Mouse (Mus musculus) neural tube, embryonic 13.5 days (tissue): ENCODE results near the gene Scd1. TPM values are rescaled to one million over a fixed set of nuclear protein-coding genes. Genes with fewer than 3 reads are reported as not detected.
A peak's percentile ranks its signal among the peaks of the same experiment; 100 is the strongest.

Experiments used
- ATAC-seq: fragments of 200-750 bp; cut with Nextera tagmentation; 2 replicates; pipeline ENCODE4 v1.8.0; 2017; ENCODE audit warnings: low read depth, mild to moderate bottlenecking, moderate TSS enrichment, moderate library complexity
- H3K27ac ChIP-seq: fragments of 300-500 bp; sonication (generic); replicated peaks from 2 replicates; pipeline ENCODE4 v1.5.1; 2015; ENCODE audit warnings: moderate library complexity, mild to moderate bottlenecking, inconsistent platforms
- H3K27me3 ChIP-seq: fragments of 300-500 bp; sonication (generic); 2 replicates; pipeline ENCODE4 v1.6.1; 2015; ENCODE audit warnings: mild to moderate bottlenecking, inconsistent platforms
- H3K36me3 ChIP-seq: fragments of 300-500 bp; sonication (generic); 2 replicates; pipeline ENCODE4 v1.6.1; 2015; ENCODE audit warnings: mild to moderate bottlenecking, inconsistent platforms
- H3K4me1 ChIP-seq: fragments of 300-500 bp; sonication (generic); replicated peaks from 2 replicates; pipeline ENCODE4 v1.6.1; 2015; ENCODE audit warnings: inconsistent platforms
- H3K4me2 ChIP-seq: fragments of 300-500 bp; sonication (generic); 2 replicates; pipeline ENCODE4 v1.6.1; 2015; ENCODE audit warnings: inconsistent platforms, mild to moderate bottlenecking, moderate library complexity
- H3K4me3 ChIP-seq: fragments of 300-500 bp; sonication (generic); 2 replicates; pipeline ENCODE4 v1.5.1; 2015; ENCODE audit warnings: mild to moderate bottlenecking, inconsistent platforms
- H3K9ac ChIP-seq: fragments of 300-500 bp; sonication (generic); 2 replicates; pipeline ENCODE4 v1.6.1; 2015; ENCODE audit warnings: moderate library complexity, mild to moderate bottlenecking, inconsistent platforms
- H3K9me3 ChIP-seq: fragments of 300-500 bp; sonication (generic); 2 replicates; pipeline ENCODE4 v1.6.1; 2016; ENCODE audit warnings: inconsistent platforms
- WGBS: fragments of 180-500 bp; shearing (Covaris S2); methylation state at CpG from one replicate; pipeline ENCODE4 v1.1.7; 2015; 5-methylcytosine and 5-hydroxymethylcytosine counted together
- polyA plus RNA-seq: library from polyadenylated mRNA; unstranded; fragments of >200 nt; fragmentation: Nextera tagmentation; extraction: Ambion mirVana; gene quantifications from 2 replicates; pipeline ENCODE4 v1.2.1, GENCODE M21; 2015

Scd1 gene
- polyA plus RNA-seq, 1 experiment from 2014 or later: 5.2 TPM

DNA sequence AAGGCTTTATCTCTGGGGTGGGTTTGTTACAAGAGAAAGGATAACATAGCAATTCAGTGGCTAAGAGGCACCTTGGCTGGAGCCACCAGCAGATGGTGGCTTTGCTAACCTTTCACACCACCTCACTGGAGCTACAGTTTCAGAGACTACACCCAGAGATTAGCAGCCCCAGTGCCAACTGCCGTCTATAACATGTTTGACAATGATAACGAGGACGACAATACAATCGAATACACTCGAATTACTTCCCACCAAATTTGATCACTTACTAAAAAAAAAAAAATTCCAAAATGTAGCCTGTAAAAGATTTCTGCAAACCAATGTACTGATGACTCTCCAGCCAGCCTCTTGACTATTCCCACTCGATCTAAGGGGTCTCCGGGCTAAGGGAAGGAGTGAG, 12.7 kb downstream of the Scd1 start:
- Histone ChIP-seq H3K4me1 (no peaks in the 10 kb centered on the region), H3K9me3 (no peaks in the 10 kb centered on the region), H3K27me3 (no peaks in the 10 kb centered on the region), H3K4me3 (no peak overlapping the region), H3K4me2 (no peak overlapping the region), H3K36me3 (peaks cover 27% of the 10 kb centered on the region), H3K27ac (no peak overlapping the region), H3K9ac (no peak overlapping the region)
- ATAC-seq: no peak
- 93% methylated on average over 7 of the region's 7 CpGs for WGBS

DNA sequence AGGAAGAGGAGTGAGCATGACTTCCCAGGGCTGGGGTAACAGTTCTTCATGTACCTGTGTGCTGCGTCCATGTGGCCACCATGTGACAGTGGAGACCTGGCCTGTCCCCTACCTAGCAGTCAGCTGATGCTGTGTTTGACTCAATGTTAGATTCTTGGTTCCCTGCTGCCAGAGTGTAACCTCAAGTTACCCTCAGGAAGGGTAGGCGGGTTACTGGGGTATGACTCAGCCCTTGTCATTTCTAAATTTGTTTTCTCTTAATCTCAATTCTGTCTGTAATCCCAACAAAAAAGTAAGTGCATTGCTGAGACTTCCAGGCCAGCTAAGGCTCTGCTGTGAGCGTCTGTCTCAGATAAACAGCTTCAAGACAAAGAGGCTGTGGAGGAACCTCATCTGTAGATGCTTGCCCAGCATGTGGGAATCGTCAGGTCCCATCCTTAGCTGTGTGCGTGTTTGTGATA, 13.7 kb downstream of the Scd1 start:
- no peaks in the 10 kb centered on the region for H3K9me3 ChIP-seq
- WGBS: 85% methylated on average over 5 of the region's 5 CpGs
- H3K36me3 ChIP-seq: peaks cover 18% of the 10 kb centered on the region
- no peak overlapping the region for H3K27ac ChIP-seq
- H3K4me2 ChIP-seq: no peak overlapping the region
- H3K4me1 ChIP-seq: peaks cover 8% of the 10 kb centered on the region
- H3K27me3 ChIP-seq: no peaks in the 10 kb centered on the region
- H3K4me3 ChIP-seq: no peak overlapping the region
- no peak for ATAC-seq
- H3K9ac ChIP-seq: no peak overlapping the region

DNA sequence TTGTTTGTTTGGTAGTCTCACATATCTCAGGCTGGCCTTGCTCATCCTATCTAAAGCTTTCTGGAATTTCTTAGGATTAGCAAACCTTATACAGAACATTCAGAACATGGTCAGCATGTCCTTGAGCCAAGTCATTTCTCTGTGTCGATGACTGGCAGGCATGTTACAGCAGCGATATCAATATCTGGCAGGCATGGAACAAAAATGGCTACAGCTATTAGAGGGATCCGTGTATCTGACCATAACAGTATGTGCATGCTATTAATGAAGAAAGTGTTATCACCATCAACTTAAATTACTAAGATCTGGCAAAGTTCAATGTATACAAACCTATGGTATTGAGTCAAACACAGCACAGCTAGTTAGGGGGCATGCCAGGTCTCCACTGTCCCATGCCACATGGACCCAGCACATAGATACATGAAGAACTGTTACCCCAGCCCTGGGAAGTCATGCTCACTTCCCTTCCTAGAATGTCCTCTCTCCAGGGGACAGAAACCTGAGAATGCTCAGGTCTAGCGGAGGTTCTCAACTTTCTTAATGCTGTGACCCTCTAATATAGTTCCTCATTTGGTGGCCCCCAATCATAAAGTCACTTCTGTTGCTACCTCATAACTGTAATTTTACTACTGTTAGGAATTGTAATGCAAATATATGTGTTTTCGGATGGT, 15.2 kb downstream of the Scd1 start:
- H3K4me3 ChIP-seq: no peak overlapping the region
- no peak overlapping the region for H3K27ac ChIP-seq
- H3K36me3 ChIP-seq: peaks cover 7% of the 10 kb centered on the region
- peaks cover 19% of the 10 kb centered on the region for H3K4me1 ChIP-seq
- no peaks in the 10 kb centered on the region for H3K9me3 ChIP-seq
- H3K4me2 ChIP-seq: no peak overlapping the region
- WGBS: 86% methylated on average over 5 of the region's 5 CpGs
- H3K9ac ChIP-seq: no peak overlapping the region
- H3K27me3 ChIP-seq: no peaks in the 10 kb centered on the region
- no peak for ATAC-seq

DNA sequence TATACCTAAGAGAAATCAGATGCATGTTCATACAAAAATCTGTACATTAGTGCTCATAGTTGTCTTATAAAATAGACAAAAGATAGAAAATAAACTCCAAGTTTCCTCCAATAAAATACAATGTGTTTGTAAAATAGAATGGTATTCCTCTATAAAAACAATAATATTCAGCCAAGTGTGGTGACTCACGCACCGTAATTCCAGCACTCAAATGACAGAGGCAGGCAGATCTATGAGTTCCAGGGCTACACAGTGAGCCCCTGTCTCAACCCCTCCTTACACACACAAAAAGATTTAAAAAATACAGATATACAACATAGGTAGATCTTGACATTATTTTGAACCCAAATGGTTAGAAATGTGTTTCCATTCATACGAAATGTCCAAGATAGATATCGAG, 15.8 kb downstream of the Scd1 start:
- H3K4me1 ChIP-seq: peaks cover 19% of the 10 kb centered on the region
- H3K9me3 ChIP-seq: no peaks in the 10 kb centered on the region
- 91% methylated on average over 4 of the region's 4 CpGs for WGBS
- no peak overlapping the region for H3K4me3 ChIP-seq
- H3K4me2 ChIP-seq: no peak overlapping the region
- ATAC-seq: no peak
- H3K27me3 ChIP-seq: no peaks in the 10 kb centered on the region
- H3K9ac ChIP-seq: no peak overlapping the region
- peaks cover 3% of the 10 kb centered on the region; the same call in 1 of the 2 replicates for H3K36me3 ChIP-seq
- H3K27ac ChIP-seq: no peak overlapping the region

DNA sequence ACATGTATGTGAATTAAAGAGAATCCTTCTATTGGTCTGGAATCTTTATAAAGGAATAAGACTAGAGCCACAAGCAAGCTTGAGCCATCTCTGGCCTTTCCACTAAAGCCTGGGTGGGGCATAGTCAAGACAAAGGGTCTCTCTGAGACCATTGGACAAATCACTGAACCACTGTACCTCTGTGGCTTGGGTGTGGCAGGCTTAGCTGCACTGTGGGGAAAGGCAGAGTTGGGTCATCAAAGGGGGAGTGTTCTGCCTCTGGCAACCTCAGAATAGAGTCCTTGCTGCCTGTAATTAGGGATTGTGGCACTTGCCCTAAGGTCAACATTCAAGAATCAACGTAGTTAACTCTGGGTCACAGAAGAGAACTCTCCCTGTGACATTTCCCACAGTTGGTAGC, 18.2 kb downstream of the Scd1 start:
- Histone ChIP-seq H3K4me1 (peaks cover 19% of the 10 kb centered on the region), H3K9ac (0 out of 2 replicates have a peak overlapping the region, but pooled peaks have one; percentile 82), H3K27me3 (no peaks in the 10 kb centered on the region), H3K36me3 (no peaks in the 10 kb centered on the region), H3K9me3 (no peaks in the 10 kb centered on the region), H3K4me3 (no peak overlapping the region), H3K4me2 (no peak overlapping the region), H3K27ac (0 out of 2 replicates have a peak overlapping the region, but pooled peaks have one; percentile 91)
- no peak for ATAC-seq
- 8% methylated on average over 1 of the region's 1 CpGs for WGBS

DNA sequence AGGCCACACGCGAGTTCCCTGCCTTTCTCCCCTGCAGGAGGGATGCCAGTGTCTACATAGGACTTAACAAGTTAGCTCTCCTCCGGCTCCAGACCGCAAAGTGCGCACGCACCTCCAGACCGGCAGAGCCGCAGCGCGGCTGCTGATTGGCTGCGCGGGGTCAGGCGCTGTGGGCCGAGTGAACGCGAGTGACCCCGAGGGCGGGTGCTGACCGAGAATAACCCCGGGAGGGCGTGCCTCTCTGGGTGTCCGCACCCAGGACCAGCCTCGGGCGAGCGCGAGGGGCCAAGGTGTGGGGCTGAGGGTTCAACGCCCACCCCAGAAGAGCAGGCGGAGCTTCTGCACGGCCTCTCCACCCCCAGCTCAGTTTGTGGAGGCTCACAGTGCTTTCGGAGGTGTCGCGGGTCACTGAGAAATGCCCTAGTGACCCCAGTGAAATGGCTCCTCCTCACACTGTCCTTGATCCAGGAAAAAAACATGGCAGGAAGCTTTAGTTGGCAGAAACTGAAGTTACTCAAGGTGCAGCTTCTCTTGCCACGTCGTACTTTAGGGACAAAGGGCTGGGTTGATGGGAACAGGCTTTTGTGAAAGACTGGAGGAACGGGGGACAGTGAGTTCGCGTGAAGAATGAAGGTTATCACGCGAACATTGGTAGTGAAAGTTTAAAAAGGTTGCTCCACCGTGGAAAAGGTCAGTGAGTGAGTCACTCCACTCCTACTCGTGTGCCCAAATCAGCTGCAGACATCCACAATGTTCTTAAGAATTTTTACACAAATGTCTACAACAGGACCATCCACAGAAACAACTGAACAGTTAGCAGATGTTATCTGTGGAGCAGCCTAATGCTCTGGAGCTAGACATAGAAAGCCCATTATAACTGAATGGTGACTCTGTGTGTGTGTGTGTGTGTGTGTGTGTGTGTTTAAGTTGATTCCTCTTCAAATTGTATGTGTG, 18.9 kb downstream of the Scd1 start:
- no peaks in the 10 kb centered on the region for H3K27me3 ChIP-seq
- H3K4me2 ChIP-seq: peak overlapping the region; percentile 78
- WGBS: 5% methylated on average over 41 of the region's 41 CpGs
- H3K4me3 ChIP-seq: peak overlapping the region; percentile 60
- H3K9me3 ChIP-seq: no peaks in the 10 kb centered on the region
- peak; percentile 97 for ATAC-seq
- no peaks in the 10 kb centered on the region for H3K36me3 ChIP-seq
- peaks cover 19% of the 10 kb centered on the region for H3K4me1 ChIP-seq
- H3K27ac ChIP-seq: peak overlapping the region; percentile 91
- peak overlapping the region; percentile 82 for H3K9ac ChIP-seq

DNA sequence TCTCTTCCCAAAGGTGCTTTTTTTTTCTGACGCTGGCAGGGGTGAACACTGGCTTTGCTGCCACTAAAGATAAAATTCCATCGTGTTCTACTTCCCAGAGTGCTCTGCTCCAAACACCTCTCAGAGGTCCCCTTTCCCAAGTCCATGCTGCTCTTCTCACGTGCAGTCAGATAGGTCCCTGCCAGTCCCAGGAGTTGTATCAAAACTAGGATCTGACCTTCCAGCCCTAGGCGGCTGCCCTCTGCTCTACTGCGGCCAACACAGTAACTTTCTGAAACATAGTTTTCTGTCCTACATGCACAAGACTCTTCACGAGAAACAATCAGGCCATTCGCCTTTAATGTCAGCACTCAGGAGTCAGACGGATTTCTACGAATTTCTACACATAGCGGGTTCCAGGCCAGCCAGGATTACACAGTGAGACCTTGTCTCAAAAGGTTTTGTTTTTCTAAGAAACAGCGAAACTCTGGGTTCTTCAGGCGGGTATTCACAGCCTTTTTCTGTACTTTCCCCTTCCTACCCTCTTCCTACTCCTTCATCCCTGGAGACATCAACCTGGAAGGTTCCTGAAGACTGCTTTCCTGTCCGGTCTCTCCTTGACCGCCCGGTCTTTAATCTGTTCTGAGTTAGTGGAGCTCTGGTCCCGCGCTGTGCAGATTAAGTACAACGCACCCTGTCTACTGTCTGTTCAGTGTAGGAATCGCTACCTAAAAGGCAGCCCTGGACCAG, 19.8 kb downstream of the Scd1 start:
- H3K4me3 ChIP-seq: peak overlapping the region; percentile 60
- H3K36me3 ChIP-seq: no peaks in the 10 kb centered on the region
- H3K9me3 ChIP-seq: no peaks in the 10 kb centered on the region
- peaks cover 19% of the 10 kb centered on the region for H3K4me1 ChIP-seq
- H3K27me3 ChIP-seq: no peaks in the 10 kb centered on the region
- H3K4me2 ChIP-seq: peak overlapping the region; percentile 78
- 38% methylated on average over 19 of the region's 19 CpGs for WGBS
- ATAC-seq: peak; percentile 5
- peak overlapping the region; percentile 82 for H3K9ac ChIP-seq
- peak overlapping the region; percentile 91 for H3K27ac ChIP-seq

DNA sequence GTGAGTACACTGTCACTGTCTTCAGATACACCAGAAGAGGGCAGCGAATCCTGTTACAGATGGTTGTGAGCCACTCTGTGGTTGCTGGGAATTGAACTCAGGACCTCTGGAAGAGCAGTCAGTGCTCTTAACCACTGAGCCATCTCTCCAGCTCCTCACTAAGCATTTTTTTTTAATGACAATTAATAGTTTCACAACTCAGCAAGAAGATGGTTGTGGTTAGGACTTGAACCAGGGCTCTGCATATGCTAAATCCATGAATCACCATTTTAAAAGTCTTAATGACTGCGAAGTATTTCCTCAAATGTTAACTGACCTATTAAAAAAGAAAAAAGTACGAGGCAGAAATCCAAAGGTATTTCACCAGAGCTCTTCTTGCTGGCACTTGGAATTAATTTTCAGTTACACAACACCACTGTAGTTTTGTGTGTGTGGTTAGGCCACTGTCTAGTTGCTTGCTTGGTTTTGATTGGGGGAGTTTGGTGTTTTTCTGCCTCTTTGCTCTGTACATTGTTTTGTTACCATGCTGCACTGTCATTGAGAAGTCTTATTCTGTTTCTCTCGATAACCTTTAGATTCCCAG, 20.5 kb downstream of the Scd1 start:
- Histone ChIP-seq H3K27ac (no peak overlapping the region), H3K4me2 (no peak overlapping the region)
- 96% methylated on average over 4 of the region's 4 CpGs for WGBS

DNA sequence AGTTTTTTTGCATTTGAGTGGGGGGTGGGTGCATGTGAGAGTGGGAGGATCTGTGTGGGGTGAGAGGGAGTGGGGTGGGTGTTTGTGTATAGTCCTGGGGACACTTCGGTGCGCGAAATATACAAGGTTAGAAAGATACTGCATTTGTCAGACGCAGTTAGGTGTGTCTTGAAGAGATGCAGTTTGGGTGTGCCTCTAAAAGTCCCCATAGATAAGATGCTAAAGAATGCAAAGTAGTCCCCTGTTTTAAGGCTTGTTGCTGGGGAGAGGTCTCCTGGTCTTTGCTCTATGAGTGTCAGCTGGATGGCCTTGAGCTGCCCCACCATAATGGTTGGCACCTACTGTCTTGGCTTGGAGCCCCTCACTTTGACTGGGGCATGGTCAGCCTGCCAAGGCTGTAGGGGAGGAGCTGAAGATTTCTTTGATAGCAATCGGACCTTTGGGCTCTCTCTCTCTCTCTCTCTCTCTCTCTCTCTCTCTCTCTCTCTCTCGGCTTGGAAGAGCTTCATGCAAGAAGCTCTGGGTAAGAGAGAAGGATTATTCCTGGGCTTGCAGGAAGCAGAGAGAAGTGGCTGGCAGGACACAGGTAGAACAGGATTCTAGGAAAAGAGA, 21.7 kb downstream of the Scd1 start:
- no peak for ATAC-seq
- no peak overlapping the region for H3K9ac ChIP-seq
- H3K4me2 ChIP-seq: no peak overlapping the region
- H3K4me3 ChIP-seq: no peak overlapping the region
- no peak overlapping the region for H3K27ac ChIP-seq
- no peaks in the 10 kb centered on the region for H3K9me3 ChIP-seq
- no peaks in the 10 kb centered on the region for H3K36me3 ChIP-seq
- peaks cover 23% of the 10 kb centered on the region for H3K4me1 ChIP-seq
- H3K27me3 ChIP-seq: no peaks in the 10 kb centered on the region
- 85% methylated on average over 6 of the region's 6 CpGs for WGBS

More for the DNA sequence above, 20.5 kb downstream of the Scd1 start:
- no peak for ATAC-seq
- no peaks in the 10 kb centered on the region for H3K9me3 ChIP-seq
- H3K4me1 ChIP-seq: peaks cover 23% of the 10 kb centered on the region
- H3K4me3 ChIP-seq: no peak overlapping the region
- H3K27me3 ChIP-seq: no peaks in the 10 kb centered on the region
- H3K9ac ChIP-seq: no peak overlapping the region
- H3K36me3 ChIP-seq: no peaks in the 10 kb centered on the region

DNA sequence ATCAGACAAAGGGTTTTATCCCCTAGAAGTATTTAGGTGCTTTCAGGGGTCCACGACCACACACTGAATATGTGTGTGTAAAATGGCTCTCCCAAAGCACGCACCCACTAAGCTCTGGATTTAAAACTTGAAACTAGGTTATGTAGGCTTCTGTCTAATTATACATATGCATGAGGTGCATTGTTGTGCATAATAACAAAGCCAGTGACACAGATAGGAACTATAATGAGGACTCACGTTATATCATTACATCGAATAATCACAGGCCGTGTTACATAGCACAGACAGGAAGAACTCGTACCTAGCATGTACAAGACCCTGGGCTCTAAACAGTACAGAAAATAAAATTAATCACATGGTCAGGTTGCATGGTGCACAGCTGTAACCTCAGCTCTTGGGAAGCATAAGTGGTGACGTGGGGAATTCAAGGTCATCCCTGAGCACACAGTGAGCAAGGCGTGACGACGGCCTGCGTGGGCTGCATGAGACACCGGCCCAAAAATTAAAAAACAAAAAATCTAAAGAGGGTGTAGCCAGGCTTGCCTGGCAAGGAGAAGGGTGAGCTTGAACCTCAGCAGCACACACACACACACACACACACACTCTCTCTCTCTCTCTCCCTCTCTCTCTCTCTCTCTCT, 24.9 kb downstream of the Scd1 start:
- Histone ChIP-seq H3K27me3 (no peaks in the 10 kb centered on the region), H3K9ac (no peak overlapping the region; the same call in 1 of the 2 replicates), H3K27ac (no peak overlapping the region), H3K9me3 (no peaks in the 10 kb centered on the region), H3K4me1 (peaks cover 16% of the 10 kb centered on the region), H3K36me3 (no peaks in the 10 kb centered on the region), H3K4me3 (no peak overlapping the region), H3K4me2 (no peak overlapping the region)
- ATAC-seq: no peak
- WGBS: 65% methylated on average over 12 of the region's 12 CpGs

DNA sequence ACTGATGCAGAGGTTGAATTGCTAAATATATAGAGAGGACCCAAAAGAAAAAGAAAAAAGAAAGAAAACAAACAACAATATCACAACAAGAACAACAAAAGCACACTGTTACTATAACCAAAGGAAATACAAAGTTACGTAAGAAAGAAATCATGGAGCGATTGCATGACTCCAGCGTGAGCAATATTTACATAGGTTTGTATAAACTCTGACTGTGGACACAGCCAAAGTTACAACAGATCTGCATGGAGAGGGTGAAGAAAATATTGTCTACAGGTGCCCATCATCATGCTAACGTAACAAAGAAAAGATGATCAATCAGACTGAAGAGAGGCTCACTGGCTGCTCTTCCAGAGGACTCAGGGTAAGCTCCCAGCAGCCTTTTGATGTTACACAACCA, 27.6 kb downstream of the Scd1 start:
- Histone ChIP-seq H3K4me1 (peaks cover 16% of the 10 kb centered on the region; the same call in 1 of the 2 replicates), H3K9me3 (no peaks in the 10 kb centered on the region), H3K4me3 (no peak overlapping the region), H3K9ac (no peak overlapping the region), H3K27ac (no peak overlapping the region), H3K27me3 (no peaks in the 10 kb centered on the region), H3K4me2 (no peak overlapping the region), H3K36me3 (no peaks in the 10 kb centered on the region)
- no peak for ATAC-seq
- WGBS: 92% methylated on average over 4 of the region's 4 CpGs
